Mouse (Mus musculus): Measurements from ENCODE around the gene Hmgcll1.
A peak's percentile ranks its signal among the peaks of the same experiment; 100 is the strongest.
"Not testable (repeated sequence)": the region's sequence is repeated elsewhere in the genome, so short reads cannot be mapped to it uniquely, and the experiment has no call there.

Hmgcll1 gene

GRCm38 (mm10) chr9:76061492-76061891, 46.8 kb downstream of the Hmgcll1 start:
- DNase-seq, result no peak

- DNase-seq, result no peak
Measured at GRCm38 (mm10) chr9:76064164-76064563, 49.5 kb downstream of the Hmgcll1 start.

DNA sequence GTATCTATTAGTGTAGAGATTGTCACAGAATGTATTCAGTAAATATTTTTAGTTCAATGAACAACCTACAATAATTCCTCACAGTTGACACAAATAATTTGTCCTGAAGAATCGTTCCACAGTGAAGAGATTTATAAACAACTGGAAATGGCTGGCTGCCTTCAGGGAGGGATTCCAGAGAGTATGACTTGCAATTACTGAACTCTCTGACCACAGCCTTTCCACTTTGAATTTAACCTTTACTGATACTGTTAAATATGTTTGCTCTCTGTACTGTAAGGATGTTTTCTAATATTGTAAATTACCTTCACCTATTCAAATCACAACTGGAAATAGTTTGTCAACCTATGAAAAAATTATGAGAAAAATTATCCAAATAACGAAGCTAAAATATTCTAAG, 76.9 kb downstream of the Hmgcll1 start:
- no peak for DNase-seq

DNA sequence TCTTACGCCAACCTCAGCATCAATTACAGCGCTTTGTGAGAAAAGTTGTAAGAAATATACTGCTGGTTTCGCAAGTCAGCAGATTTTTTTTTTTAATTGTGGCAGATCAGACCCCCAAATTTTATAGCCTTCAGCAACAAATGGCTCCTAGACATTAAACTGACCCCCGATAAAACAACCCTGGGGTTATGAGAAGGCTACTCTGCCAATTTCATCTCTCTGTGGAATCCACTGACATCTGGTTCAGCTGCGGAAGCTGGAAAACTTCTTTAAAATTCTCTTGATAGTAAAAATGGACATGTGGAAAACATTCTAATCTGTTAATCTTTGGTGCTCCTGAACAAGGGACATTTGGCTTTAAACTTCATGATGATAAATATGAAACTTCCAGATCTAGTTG, 82.6 kb downstream of the Hmgcll1 start:
- no peak for DNase-seq

DNA sequence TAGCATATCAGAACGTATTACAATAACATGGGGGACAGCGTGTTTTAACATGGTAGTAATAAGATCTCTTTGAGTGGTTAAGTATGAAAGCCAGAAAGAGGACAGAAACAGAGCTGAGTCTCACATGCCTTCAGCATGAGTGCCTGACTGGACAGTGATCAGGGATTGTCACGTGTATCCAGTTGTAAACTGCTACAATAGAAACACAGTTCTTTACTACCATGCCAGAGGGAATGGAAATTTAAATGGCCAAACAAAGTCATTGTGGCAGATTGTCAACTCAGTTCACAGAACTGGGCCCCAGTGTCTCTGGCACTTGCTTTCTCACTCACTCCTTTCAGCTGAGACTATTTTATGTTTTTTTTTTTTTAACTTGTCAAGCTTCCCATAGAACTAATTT, 85.3 kb downstream of the Hmgcll1 start:
- DNase-seq, result no peak

DNA sequence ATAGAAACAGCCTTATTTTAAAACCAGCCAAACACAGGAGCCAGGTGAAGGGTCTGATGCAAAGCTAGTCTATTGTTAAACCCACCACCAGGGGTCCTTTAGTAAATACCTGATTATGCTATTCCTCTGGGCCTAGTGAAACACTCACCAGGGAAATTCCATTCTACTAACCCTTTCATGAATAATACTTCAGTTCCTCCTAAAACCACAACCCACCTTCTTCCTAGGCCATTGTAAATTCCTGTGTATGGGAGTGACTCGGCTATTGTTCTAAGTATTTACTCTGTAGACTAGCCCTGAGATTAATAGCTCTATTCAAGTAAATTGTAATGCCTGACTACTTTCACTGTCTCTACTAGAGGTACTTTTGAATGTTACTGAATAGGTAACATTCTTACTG, 89.8 kb downstream of the Hmgcll1 start:
- DNase-seq, result not testable (repeated sequence)

DNA sequence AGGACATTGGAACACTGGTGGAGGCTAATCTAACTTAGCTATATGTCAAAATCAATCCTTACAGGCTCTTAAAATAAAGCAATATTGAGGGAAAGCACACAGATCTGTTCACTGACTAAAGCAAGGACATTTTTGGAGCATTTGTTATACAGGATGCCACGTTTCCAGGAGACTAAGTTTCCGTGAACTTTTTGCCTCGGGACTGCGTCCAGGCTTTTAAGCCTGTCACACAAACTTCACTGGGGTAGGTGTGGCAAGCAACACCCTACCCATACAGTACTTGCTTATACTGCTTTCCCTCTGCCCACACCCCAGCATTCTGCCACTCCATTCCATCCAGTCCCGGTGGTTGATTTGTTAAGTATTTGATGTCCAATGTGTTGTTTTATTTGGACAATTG, 90.2 kb downstream of the Hmgcll1 start:
- DNase-seq, result no peak

DNA sequence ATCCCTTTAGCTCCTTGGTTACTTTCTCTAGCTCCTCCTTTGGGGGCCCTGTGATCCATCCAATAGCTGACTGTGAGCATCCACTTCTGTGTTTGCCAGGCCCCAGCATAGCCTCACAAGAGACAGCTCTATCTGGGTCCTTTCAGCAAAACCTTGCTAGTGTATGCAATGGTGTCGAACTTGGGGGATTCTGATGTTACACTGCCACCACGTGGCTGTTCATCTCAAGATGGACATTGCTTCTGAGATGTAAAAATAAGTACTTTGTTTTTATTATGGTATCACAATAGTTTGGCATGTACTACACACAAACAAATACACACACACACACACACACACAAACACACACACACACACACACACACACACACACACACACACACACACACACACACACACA, 108.2 kb downstream of the Hmgcll1 start:
- peak; percentile 58 for DNase-seq

GRCm38 (mm10) chr9:76124249-76124648, 109.6 kb downstream of the Hmgcll1 start:
- no peak for DNase-seq

DNA sequence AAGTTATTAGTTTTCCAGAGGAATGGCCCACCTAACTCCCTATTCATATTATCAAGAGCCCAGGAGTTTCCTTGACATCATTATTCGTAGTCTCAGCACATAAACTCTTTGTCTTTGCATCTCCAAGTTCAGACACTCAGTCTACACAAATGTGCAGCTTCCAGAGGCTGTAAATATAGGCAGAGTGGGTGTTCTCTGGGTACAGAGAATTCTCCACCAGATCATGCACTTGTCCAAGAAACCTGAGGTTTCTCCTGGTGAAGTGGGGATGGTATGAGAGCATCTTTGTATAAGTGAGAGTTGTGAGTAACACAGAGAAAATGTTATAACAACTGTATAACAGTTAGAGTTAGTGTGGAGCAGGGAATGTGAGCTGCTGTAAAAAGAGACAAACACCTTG, 114.7 kb downstream of the Hmgcll1 start:
- DNase-seq, result no peak

GRCm38 (mm10) chr9:76134042-76134441, 119.4 kb downstream of the Hmgcll1 start:
- no peak for DNase-seq

GRCm38 (mm10) chr9:76138378-76139109, 123.9 kb downstream of the Hmgcll1 start:
- peak; percentile 23 for DNase-seq

GRCm38 (mm10) chr9:76145593-76145992, 130.9 kb downstream of the Hmgcll1 start:
- no peak for DNase-seq

GRCm38 (mm10) chr9:76162446-76162845, 147.8 kb downstream of the Hmgcll1 start:
- DNase-seq, result no peak

DNA sequence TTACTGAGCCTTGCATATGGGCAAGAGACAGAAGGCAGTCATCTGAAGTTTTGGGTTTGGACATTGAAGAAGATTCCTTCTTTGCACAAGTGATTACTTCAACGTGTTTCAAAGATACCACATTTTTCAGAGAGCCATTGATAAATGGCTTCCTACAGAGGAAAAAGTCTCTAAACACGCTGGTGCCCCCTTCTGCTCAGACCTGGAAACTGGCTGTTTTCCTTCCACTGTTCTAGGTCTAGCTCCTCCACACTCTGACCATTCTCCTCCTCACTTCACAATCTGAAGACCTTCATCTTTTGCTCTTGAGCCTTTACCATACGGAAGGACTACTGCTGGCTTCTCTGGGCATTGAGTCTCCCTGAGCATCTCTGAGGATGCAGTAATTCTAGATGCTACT, 153.7 kb downstream of the Hmgcll1 start:
- peak; percentile 7 for DNase-seq

GRCm38 (mm10) chr9:76172686-76173295, 158.1 kb downstream of the Hmgcll1 start:
- no peak for DNase-seq

DNA sequence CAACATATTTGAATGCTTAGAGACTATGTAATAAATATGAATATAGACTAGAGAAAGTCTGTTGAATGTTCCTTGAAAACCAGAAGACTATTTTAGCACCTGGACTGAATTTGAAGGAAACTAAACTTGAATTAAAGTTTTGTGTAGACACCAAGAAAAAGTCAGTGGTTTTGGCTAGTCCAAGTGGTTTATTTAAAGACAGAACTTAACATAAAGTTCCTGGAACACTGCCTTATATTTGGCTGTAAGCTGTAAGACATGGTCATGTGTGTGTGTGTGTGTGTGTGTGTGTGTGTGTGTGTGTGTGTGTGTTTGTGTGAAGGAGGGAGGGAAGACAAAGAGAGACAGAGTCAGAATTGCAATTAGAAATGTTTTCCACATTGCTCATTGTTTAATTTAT, 164.6 kb downstream of the Hmgcll1 start:
- DNase-seq, result no peak

Measured in right cerebral cortex, postnatal 14 days (tissue).